Mouse (Mus musculus) heart, postnatal 0 days (tissue): Measurements from ENCODE around the gene Map2k5. TPM values are rescaled to one million over a fixed set of nuclear protein-coding genes. Genes with fewer than 3 reads are reported as not detected.

ENCODE experiments used
- ATAC-seq: fragments of 200-750 bp; cut with Nextera tagmentation; 2 replicates; pipeline ENCODE4 v1.8.0; 2017; ENCODE audit warnings: low read depth, moderate number of reproducible peaks, moderate library complexity; ENCODE audit not compliant: insufficient read depth
- DNase-seq: peaks from one replicate; pipeline ENCODE4 v3.0.0-alpha.2; 2016; ENCODE audit warnings: low spot score
- H3K27ac ChIP-seq: fragments of 300-500 bp; sonication (generic); 2 replicates; pipeline ENCODE4 v1.5.1; 2014; ENCODE audit warnings: low read depth, mild to moderate bottlenecking
- H3K27me3 ChIP-seq: fragments of 300-500 bp; sonication (generic); 2 replicates; pipeline ENCODE4 v1.6.1; 2014; ENCODE audit warnings: low read length, mixed read lengths; ENCODE audit not compliant: control insufficient read depth, insufficient read depth
- H3K36me3 ChIP-seq: fragments of 300-500 bp; sonication (generic); replicated peaks from 2 replicates; pipeline ENCODE4 v1.6.1; 2014; ENCODE audit warnings: low read length, mixed read lengths; ENCODE audit not compliant: control insufficient read depth, insufficient read depth
- H3K4me1 ChIP-seq: fragments of 300-500 bp; sonication (generic); 2 replicates; pipeline ENCODE4 v1.6.1; 2014; ENCODE audit warnings: antibody characterized with exemption; ENCODE audit not compliant: control insufficient read depth, insufficient read depth
- H3K4me2 ChIP-seq: fragments of 300-500 bp; sonication (generic); 2 replicates; pipeline ENCODE4 v1.6.1; 2014; ENCODE audit warnings: low read depth, mild to moderate bottlenecking, low read length, moderate library complexity
- H3K4me3 ChIP-seq: fragments of 300-500 bp; sonication (generic); 2 replicates; pipeline ENCODE4 v1.5.1; 2014; ENCODE audit warnings: low read depth, low read length
- H3K9ac ChIP-seq: fragments of 300-500 bp; sonication (generic); replicated peaks from 2 replicates; pipeline ENCODE4 v1.6.1; 2014; ENCODE audit warnings: low read depth, low read length, mixed read lengths
- H3K9me3 ChIP-seq: fragments of 300-500 bp; sonication (generic); replicated peaks from 2 replicates; pipeline ENCODE4 v1.6.1; 2016; ENCODE audit warnings: low read length; ENCODE audit not compliant: control insufficient read depth
- CTCF ChIP-seq: IDR thresholded peaks from 2 replicates; pipeline ENCODE4 v1.5.1; 2016; ENCODE audit warnings: antibody characterized with exemption, control low read depth, low read depth
- EP300 ChIP-seq: IDR thresholded peaks from 2 replicates; pipeline ENCODE4 v1.6.1; 2016; ENCODE audit warnings: antibody characterized with exemption, low read depth
- WGBS: fragments of 180-500 bp; shearing (Covaris S2); extraction: QIAGEN DNeasy Blood & Tissue Kit; methylation state at CpG from one replicate; pipeline ENCODE4 v1.1.7; 2014; 5-methylcytosine and 5-hydroxymethylcytosine counted together
- polyA plus RNA-seq: library from polyadenylated mRNA; unstranded; fragments of >200 nt; fragmentation: Nextera tagmentation; extraction: Ambion mirVana; gene quantifications from 2 replicates; pipeline ENCODE4 v1.2.1, GENCODE M21; 2015
- total RNA-seq: library from RNA; depleted of rRNA; stranded (reverse); fragments of >200 nt; gene quantifications from 2 replicates; pipeline ENCODE4 v1.2.3, GENCODE M21; 2014; ENCODE audit warnings: low replicate concordance

The Map2k5 gene
- total and polyA plus RNA-seq, 2 experiments from 2014 or later = 22.6 to 33.9 TPM

DNA sequence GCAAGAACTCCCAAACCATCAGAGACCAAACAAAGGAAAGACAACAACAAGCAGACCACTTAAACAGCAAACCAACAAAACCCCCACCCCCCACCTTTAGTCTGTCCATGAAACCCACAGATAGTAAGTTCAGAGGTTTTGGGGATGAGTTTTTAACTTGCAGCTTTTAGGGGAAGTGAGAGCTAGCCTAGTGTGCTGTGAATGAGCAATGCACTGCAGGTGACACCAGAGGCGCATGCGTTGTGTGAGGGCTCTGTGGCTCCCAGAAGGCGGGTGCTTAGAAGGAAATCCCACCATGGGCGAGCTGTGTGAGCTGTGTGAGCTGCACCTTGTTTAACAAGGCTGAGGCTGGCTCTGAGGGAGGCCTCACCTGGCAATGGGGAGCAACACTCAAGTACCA, 184.9 kb downstream of the Map2k5 start:
- no peak overlapping the region for H3K4me2 ChIP-seq
- H3K27ac ChIP-seq = no peak overlapping the region
- H3K36me3 ChIP-seq = peaks cover 17% of the 10 kb centered on the region; the same call in 1 of the 2 replicates
- no peaks in the 10 kb centered on the region for H3K9me3 ChIP-seq
- 88% methylated on average over 4 of the region's 4 CpGs for WGBS
- no peak for ATAC-seq
- DNase-seq = no peak
- peaks cover 24% of the 10 kb centered on the region for H3K4me1 ChIP-seq
- no peaks in the 10 kb centered on the region for H3K27me3 ChIP-seq
- no peak overlapping the region for H3K9ac ChIP-seq
- no peak overlapping the region for H3K4me3 ChIP-seq
- TF ChIP-seq EP300 (no peak), CTCF (no peak)

DNA sequence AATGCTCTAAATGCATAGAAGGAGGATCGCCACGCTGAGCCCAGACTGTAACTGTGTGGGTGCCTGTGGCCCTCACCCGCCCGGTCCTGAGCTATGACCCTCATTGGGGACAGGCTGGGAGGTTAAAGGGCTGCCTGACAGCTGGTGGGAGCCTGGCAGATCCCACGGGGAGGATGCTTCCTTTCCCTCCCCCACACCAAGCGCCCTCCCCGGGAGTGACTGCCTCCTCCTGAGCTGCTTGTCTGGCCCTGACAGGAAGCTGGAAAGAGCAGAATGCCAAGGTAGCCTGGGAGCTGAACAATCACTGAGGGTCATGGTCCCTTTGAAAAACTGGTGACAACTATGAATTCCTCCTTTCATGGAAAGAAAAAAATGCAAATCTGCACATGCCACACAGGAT, 190.4 kb downstream of the Map2k5 start:
- Histone ChIP-seq H3K4me1 (no peaks in the 10 kb centered on the region), H3K4me2 (no peak overlapping the region), H3K9me3 (no peaks in the 10 kb centered on the region), H3K36me3 (peaks cover 14% of the 10 kb centered on the region), H3K27me3 (no peaks in the 10 kb centered on the region), H3K27ac (no peak overlapping the region), H3K9ac (no peak overlapping the region), H3K4me3 (no peak overlapping the region)
- DNase-seq = no peak
- TF ChIP-seq EP300 = no peak
- no peak for TF ChIP-seq CTCF
- WGBS = 41% methylated on average over 7 of the region's 7 CpGs
- no peak for ATAC-seq

DNA sequence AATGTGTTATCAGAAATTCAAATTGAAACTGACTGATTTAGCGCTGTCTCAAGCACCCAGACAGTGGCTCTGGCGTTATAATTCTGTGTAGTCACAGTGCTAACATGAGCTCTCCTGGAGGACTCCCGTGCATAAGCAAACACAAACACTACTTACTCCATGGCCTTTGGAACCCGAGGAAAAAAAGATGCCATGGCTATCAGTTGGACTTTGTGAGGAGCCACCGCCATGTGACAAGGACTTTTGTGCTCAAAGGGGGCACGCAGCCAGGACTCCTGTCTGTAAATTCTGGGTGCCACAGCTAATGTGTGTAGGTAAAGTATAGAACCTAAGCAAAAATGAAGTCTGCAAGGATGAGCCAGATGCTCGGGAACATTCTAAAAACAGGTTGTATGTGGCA, 192.5 kb downstream of the Map2k5 start:
- H3K9ac ChIP-seq = no peak overlapping the region
- no peak overlapping the region for H3K4me3 ChIP-seq
- no peak overlapping the region for H3K4me2 ChIP-seq
- TF ChIP-seq EP300 (no peak), CTCF (no peak)
- no peaks in the 10 kb centered on the region for H3K9me3 ChIP-seq
- WGBS = 66% methylated on average over 7 of the region's 7 CpGs
- ATAC-seq (no peak), DNase-seq (no peak)
- no peaks in the 10 kb centered on the region for H3K27me3 ChIP-seq
- peaks cover 14% of the 10 kb centered on the region for H3K36me3 ChIP-seq
- H3K4me1 ChIP-seq = no peaks in the 10 kb centered on the region
- H3K27ac ChIP-seq = no peak overlapping the region

DNA sequence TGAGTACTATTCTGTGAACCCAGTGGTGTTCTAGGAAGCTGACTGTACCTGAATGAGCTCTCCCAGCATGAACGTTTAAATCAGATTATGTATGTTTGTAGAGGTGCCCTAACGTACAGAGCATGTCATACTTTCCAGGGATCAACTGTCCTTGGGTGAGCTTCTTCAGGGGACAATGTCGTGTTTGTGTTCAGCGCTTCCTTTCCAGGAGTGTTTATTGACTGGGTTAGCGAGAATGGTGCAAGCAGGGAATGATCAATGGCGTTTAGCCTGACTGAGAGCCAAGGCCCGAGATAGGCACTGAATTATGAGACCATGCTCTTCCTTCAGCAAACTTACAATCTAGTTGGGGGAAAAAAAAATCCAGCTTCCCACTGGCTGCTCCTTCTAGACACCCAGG, 193.8 kb downstream of the Map2k5 start:
- Histone ChIP-seq H3K4me3 (no peak overlapping the region), H3K27me3 (no peaks in the 10 kb centered on the region), H3K36me3 (peaks cover 9% of the 10 kb centered on the region), H3K4me2 (no peak overlapping the region), H3K4me1 (no peaks in the 10 kb centered on the region), H3K27ac (no peak overlapping the region), H3K9me3 (no peaks in the 10 kb centered on the region), H3K9ac (no peak overlapping the region)
- DNase-seq (no peak), ATAC-seq (no peak)
- TF ChIP-seq EP300 (no peak), CTCF (no peak)
- 85% methylated on average over 7 of the region's 7 CpGs for WGBS

DNA sequence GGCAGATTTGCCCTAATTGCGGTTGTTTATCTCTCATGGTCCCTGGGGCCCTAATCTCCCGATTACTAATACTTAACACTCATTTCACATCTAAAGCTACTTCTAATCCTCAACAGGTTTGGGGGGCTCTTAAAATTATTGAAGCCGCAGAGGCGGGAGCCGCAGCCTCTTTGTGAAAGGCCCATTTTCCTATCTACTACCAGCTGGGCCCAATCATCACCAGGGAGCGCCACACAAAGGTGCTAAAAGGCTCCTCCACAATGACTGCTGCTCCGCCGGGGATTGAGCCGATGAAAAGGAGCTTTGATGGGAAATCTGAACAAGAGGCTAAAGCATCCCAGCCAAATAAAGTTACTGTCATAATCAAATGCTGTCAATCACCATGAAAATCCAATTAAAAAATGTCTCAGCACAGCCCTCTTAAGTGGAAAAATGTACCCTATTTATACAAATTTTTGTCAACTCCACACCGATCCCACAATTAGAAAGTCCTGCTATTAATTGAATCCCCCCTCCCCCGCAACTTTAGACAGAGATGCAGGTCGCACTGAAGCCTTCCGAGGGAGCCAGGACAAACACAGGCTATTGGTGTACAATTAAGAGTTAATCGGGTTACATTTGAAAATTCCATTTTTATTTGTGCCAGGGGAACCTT, 195.3 kb downstream of the Map2k5 start:
- no peak for DNase-seq
- TF ChIP-seq CTCF (0 out of 2 replicates have a peak, but pooled peaks have one; percentile 3), EP300 (no peak)
- Histone ChIP-seq H3K4me2 (no peak overlapping the region), H3K9ac (no peak overlapping the region), H3K27me3 (no peaks in the 10 kb centered on the region), H3K27ac (no peak overlapping the region), H3K9me3 (no peaks in the 10 kb centered on the region), H3K4me1 (no peaks in the 10 kb centered on the region), H3K36me3 (peaks cover 6% of the 10 kb centered on the region), H3K4me3 (no peak overlapping the region)
- no peak for ATAC-seq
- 37% methylated on average over 14 of the region's 14 CpGs for WGBS
